Mouse (Mus musculus): ENCODE data around the gene Ssr1. TPM values are rescaled to one million over a fixed set of nuclear protein-coding genes. Genes with fewer than 3 reads are reported as not detected.

Gene Ssr1
- total and polyA plus RNA-seq, 2 experiments = 5.9 to 24.2 TPM

GRCm38 (mm10) chr13:37919711-37920277 lies 74.2 kb downstream of the Ssr1 start:
- DNase-seq (ENCODE audit: extremely low read depth, low read depth, low spot score) = peak; percentile 46
- H3K27me3 ChIP-seq (ENCODE audit: control insufficient read depth, insufficient read depth, low read length) = no peaks in the 10 kb centered on the region
- WGBS = 97% methylated on average over 3 of the region's 3 CpGs
- H3K9ac ChIP-seq (ENCODE audit: low read depth, low read length) = no peak overlapping the region
- H3K27ac ChIP-seq (replicated peaks; ENCODE audit: insufficient read depth, low read depth, low read length) = no peak overlapping the region
- TF ChIP-seq CTCF (IDR thresholded peaks at IDR 0.05; ENCODE audit: low read depth, low read length) (no peak), POLR2A (IDR thresholded peaks at IDR 0.05; ENCODE audit: extremely low read depth, insufficient read depth, low read length) (no peak)
- peaks cover 7% of the 10 kb centered on the region for H3K4me1 ChIP-seq (ENCODE audit: control insufficient read depth, insufficient read depth, low read length)
- H3K4me3 ChIP-seq (ENCODE audit: insufficient read depth, low read depth, low read length) = no peak overlapping the region
- H3K79me2 ChIP-seq (ENCODE audit: control insufficient read depth, insufficient read depth, low read length) = peaks cover 19% of the 10 kb centered on the region; the same call in 1 of the 2 replicates
- H3K36me3 ChIP-seq (ENCODE audit: control insufficient read depth, insufficient read depth, low read length) = peaks cover 64% of the 10 kb centered on the region

- Histone ChIP-seq H3K4me1 (ENCODE audit: control insufficient read depth, insufficient read depth, low read length) (peaks cover 7% of the 10 kb centered on the region), H3K36me3 (ENCODE audit: control insufficient read depth, insufficient read depth, low read length) (peaks cover 58% of the 10 kb centered on the region), H3K9ac (ENCODE audit: low read depth, low read length) (no peak overlapping the region), H3K4me3 (ENCODE audit: insufficient read depth, low read depth, low read length) (no peak overlapping the region), H3K27me3 (ENCODE audit: control insufficient read depth, insufficient read depth, low read length) (no peaks in the 10 kb centered on the region), H3K79me2 (ENCODE audit: control insufficient read depth, insufficient read depth, low read length) (peaks cover 15% of the 10 kb centered on the region; the same call in 1 of the 2 replicates), H3K27ac (replicated peaks; ENCODE audit: insufficient read depth, low read depth, low read length) (peak overlapping the region; percentile 43)
- TF ChIP-seq POLR2A (IDR thresholded peaks at IDR 0.05; ENCODE audit: extremely low read depth, insufficient read depth, low read length) (no peak), CTCF (IDR thresholded peaks at IDR 0.05; ENCODE audit: low read depth, low read length) (no peak)
- 71% methylated on average over 15 of the region's 15 CpGs for whole genome bisulfite sequencing
- DNase-seq (ENCODE audit: extremely low read depth, low read depth, low spot score) = peak; percentile 96
These were observed 75.4 kb downstream of the Ssr1 start for GRCm38 (mm10) chr13:37918336-37919261.

Other genes with a start within 250 kb of the Ssr1 start
- gene Rreb1, start 215.8 kb downstream of the Ssr1 start, total RNA-seq (2014; rRNA removed) = 9.0 and 11.7 TPM in 2 replicates
- 12.4 and 13.6 TPM in 2 replicates for gene Rreb1, start 215.8 kb downstream of the Ssr1 start, polyA plus RNA-seq (2012; rRNA removed)
- 11.1 and 15.9 TPM in 2 replicates for gene Riok1, start 42.8 kb upstream of the Ssr1 start, total RNA-seq (2014; rRNA removed)
- 4.3 and 8.0 TPM in 2 replicates for gene Riok1, start 42.8 kb upstream of the Ssr1 start, polyA plus RNA-seq (2012; rRNA removed)
- 0.54 and 0.55 TPM in 2 replicates for gene Cage1, start 42.9 kb upstream of the Ssr1 start, total RNA-seq (2014; rRNA removed)
- 0.06 and 0.17 TPM in 2 replicates for gene Cage1, start 42.9 kb upstream of the Ssr1 start, polyA plus RNA-seq (2012; rRNA removed)
- 20.1 and 23.9 TPM in 2 replicates for gene Dsp, start 157.1 kb upstream of the Ssr1 start, total RNA-seq (2014; rRNA removed)
- 5.8 and 7.0 TPM in 2 replicates for gene Dsp, start 157.1 kb upstream of the Ssr1 start, polyA plus RNA-seq (2012; rRNA removed)
- gene Snrnp48, start 210.7 kb upstream of the Ssr1 start, total RNA-seq (2014; rRNA removed) = 17.7 TPM in 2 replicates
- 12.8 and 15.8 TPM in 2 replicates for gene Snrnp48, start 210.7 kb upstream of the Ssr1 start, polyA plus RNA-seq (2012; rRNA removed)

All from liver, adult 2 months (tissue).